Mouse (Mus musculus) adrenal gland, postnatal 14 days (tissue): ENCODE measurements at regions not wholly inside any gene's neighbourhood (a gene's known extent, or its start where the extent isn't known, plus 50 kb on each side); places are given as distances from the start of the nearest gene placed in this dataset.

Experiments
- DNase-seq: peaks from one replicate; pipeline ENCODE4 v3.0.0; 2021; ENCODE audit warnings: mixed read lengths

- no peak for DNase-seq
Observed at GRCm38 (mm10) chr11:6785471-6785870, 52.0 kb downstream of the Gm11983 start.

GRCm38 (mm10) chr11:6782826-6783225 lies 54.6 kb downstream of the Gm11983 start:
- no peak for DNase-seq

GRCm38 (mm10) chr11:6779752-6780151 lies 57.7 kb downstream of the Gm11983 start:
- DNase-seq = no peak

- DNase-seq = no peak
Observed at GRCm38 (mm10) chr11:6778596-6779360, 58.7 kb downstream of the Gm11983 start.

- DNase-seq = no peak
Observed at GRCm38 (mm10) chr11:6777566-6777965, 59.9 kb downstream of the Gm11983 start.

GRCm38 (mm10) chr11:6774656-6775055 lies 62.8 kb downstream of the Gm11983 start:
- DNase-seq = peak; percentile 55

- peak; percentile 18 for DNase-seq
Observed at GRCm38 (mm10) chr11:6773951-6774350, 63.5 kb downstream of the Gm11983 start.

GRCm38 (mm10) chr11:6773364-6773763 lies 64.1 kb downstream of the Gm11983 start:
- no peak for DNase-seq

- DNase-seq = no peak
Observed at GRCm38 (mm10) chr11:6769437-6769765, 68.1 kb downstream of the Gm11983 start.

GRCm38 (mm10) chr11:6768599-6769436 lies 68.6 kb downstream of the Gm11983 start:
- peak; percentile 86 for DNase-seq

- DNase-seq = no peak
Observed at GRCm38 (mm10) chr11:6766725-6767124, 70.7 kb downstream of the Gm11983 start.

GRCm38 (mm10) chr11:6765333-6765957 lies 72.0 kb downstream of the Gm11983 start:
- no peak for DNase-seq

GRCm38 (mm10) chr11:6764186-6764585 lies 73.3 kb downstream of the Gm11983 start:
- DNase-seq = no peak

- no peak for DNase-seq
Observed at GRCm38 (mm10) chr11:6763001-6763400, 74.5 kb downstream of the Gm11983 start.

- no peak for DNase-seq
Observed at GRCm38 (mm10) chr11:6761876-6762628, 75.4 kb downstream of the Gm11983 start.

GRCm38 (mm10) chr11:6759578-6759977 lies 77.9 kb downstream of the Gm11983 start:
- DNase-seq = no peak

- no peak for DNase-seq
Observed at GRCm38 (mm10) chr11:6739439-6739838, 81.1 kb downstream of the Ramp3 start.

GRCm38 (mm10) chr11:6738581-6738980 lies 80.3 kb downstream of the Ramp3 start:
- DNase-seq = no peak

GRCm38 (mm10) chr11:6738163-6738562 lies 79.8 kb downstream of the Ramp3 start:
- DNase-seq = no peak

GRCm38 (mm10) chr11:6734746-6735430 lies 76.6 kb downstream of the Ramp3 start:
- DNase-seq = no peak

- no peak for DNase-seq
Observed at GRCm38 (mm10) chr11:6731505-6731904, 73.2 kb downstream of the Ramp3 start.
